Mouse (Mus musculus): ENCODE results near the gene a. TPM values are rescaled to one million over a fixed set of nuclear protein-coding genes. Genes with fewer than 3 reads are reported as not detected.

The a gene
- polyA plus RNA-seq, 1 experiment from 2014 or later = 0.22 TPM

DNA sequence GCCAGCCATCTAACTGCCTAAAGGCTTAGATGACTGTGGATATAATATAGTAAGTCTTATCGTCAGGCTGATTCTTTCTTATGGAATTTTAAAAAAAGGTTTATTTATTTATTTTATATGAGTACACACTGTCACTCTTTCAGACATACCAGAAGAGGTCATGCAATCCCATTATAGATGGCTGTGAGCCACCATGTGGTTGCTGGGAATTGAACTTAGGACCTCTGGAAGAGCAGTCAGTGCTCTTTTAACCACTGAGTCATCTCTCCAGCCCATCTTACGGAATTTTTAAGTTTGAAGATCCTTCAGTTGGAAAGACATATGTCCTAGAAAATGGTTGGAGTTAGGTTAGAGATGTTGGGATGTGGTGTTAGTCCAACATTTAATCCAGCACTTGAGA lies 22.2 kb downstream of the a start:
- H3K27me3 ChIP-seq = no peaks in the 10 kb centered on the region
- DNase-seq (no peak), ATAC-seq (ENCODE audit: low read depth) (no peak)
- H3K4me1 ChIP-seq (replicated peaks) = peaks cover 57% of the 10 kb centered on the region
- no peaks in the 10 kb centered on the region for H3K36me3 ChIP-seq
- WGBS (ENCODE audit: insufficient replicate concordance) = 84% methylated on average over 2 of the region's 2 CpGs
- no peaks in the 10 kb centered on the region for H3K9me3 ChIP-seq (replicated peaks)
- H3K4me2 ChIP-seq = no peak overlapping the region
- no peak overlapping the region for H3K9ac ChIP-seq
- H3K4me3 ChIP-seq (replicated peaks) = no peak overlapping the region
- no peak overlapping the region for H3K27ac ChIP-seq

DNA sequence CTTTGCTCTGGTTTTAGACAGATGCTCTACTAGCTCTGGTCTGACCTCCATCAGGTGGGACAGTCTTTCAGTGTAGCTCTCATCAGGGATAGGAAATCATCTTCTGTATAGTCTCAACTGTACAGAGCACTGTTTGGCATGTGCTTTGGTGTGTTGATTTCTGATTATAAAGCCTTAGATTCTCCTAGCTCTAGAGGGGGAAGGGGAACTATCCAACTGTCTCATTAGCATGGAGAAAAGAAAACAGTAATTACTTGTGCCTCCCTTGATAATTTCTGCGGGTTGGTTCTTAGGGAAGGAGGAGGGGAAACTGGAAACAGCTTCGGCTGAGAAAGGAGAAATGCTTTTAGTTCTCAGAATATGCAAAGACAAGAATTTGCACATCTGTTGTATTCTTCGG lies 25.9 kb downstream of the a start:
- no peak overlapping the region for H3K9ac ChIP-seq
- peaks cover 79% of the 10 kb centered on the region for H3K4me1 ChIP-seq (replicated peaks)
- no peak overlapping the region for H3K4me3 ChIP-seq (replicated peaks)
- H3K27me3 ChIP-seq = no peaks in the 10 kb centered on the region
- peaks cover 13% of the 10 kb centered on the region for H3K36me3 ChIP-seq
- H3K27ac ChIP-seq = no peak overlapping the region
- no peaks in the 10 kb centered on the region for H3K9me3 ChIP-seq (replicated peaks)
- H3K4me2 ChIP-seq = no peak overlapping the region
- ATAC-seq (ENCODE audit: low read depth) (no peak), DNase-seq (no peak)
- 56% methylated on average over 3 of the region's 3 CpGs for WGBS (ENCODE audit: insufficient replicate concordance)

DNA sequence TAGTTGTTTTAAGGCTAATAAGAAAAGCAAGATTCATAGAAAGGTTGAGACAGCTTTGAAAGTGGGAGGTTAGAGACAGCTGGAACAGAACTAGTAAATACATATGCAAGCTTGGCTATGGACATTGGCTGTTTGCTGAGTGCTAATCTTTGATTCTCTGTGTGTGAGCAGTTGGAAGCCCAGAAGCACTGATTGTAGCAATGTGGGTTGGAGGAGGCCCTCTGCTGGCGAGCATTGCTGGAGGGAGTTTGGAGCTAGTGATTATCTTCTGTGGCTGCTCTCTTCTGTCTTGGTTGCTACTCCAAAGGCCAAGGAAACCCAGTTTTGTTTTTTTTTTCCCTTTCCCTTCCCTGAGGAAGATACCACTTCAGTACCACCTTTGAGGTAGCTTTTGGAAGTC lies 26.6 kb downstream of the a start:
- Histone ChIP-seq H3K9ac (no peak overlapping the region), H3K9me3 (replicated peaks) (no peaks in the 10 kb centered on the region), H3K27me3 (no peaks in the 10 kb centered on the region), H3K4me2 (no peak overlapping the region), H3K4me3 (replicated peaks) (no peak overlapping the region), H3K36me3 (peaks cover 20% of the 10 kb centered on the region), H3K27ac (no peak overlapping the region), H3K4me1 (replicated peaks) (peaks cover 72% of the 10 kb centered on the region)
- DNase-seq = no peak
- WGBS (ENCODE audit: insufficient replicate concordance) = 12% methylated on average over 1 of the region's 1 CpGs
- no peak for ATAC-seq (ENCODE audit: low read depth)

- no peaks in the 10 kb centered on the region for H3K9me3 ChIP-seq (replicated peaks)
- ATAC-seq (ENCODE audit: low read depth) = 0 out of 2 replicates have a peak, but pooled peaks have one; percentile 21
- H3K27me3 ChIP-seq = no peaks in the 10 kb centered on the region
- no peak overlapping the region for H3K4me2 ChIP-seq
- H3K4me1 ChIP-seq (replicated peaks) = peaks cover 69% of the 10 kb centered on the region
- H3K4me3 ChIP-seq (replicated peaks) = no peak overlapping the region
- 38% methylated on average over 1 of the region's 1 CpGs for WGBS (ENCODE audit: insufficient replicate concordance)
- H3K27ac ChIP-seq = no peak overlapping the region
- peaks cover 25% of the 10 kb centered on the region for H3K36me3 ChIP-seq
- no peak for DNase-seq
- no peak overlapping the region for H3K9ac ChIP-seq
Observed at GRCm38 (mm10) chr2:154818599-154818998, 27.4 kb downstream of the a start.

- ATAC-seq (ENCODE audit: low read depth) = no peak
- peaks cover 60% of the 10 kb centered on the region for H3K4me1 ChIP-seq (replicated peaks)
- peaks cover 32% of the 10 kb centered on the region for H3K36me3 ChIP-seq
- no peak overlapping the region for H3K27ac ChIP-seq
- no peak overlapping the region for H3K4me2 ChIP-seq
- H3K27me3 ChIP-seq = no peaks in the 10 kb centered on the region
- no peak overlapping the region for H3K9ac ChIP-seq
- H3K9me3 ChIP-seq (replicated peaks) = no peaks in the 10 kb centered on the region
- WGBS (ENCODE audit: insufficient replicate concordance) = 41% methylated on average over 1 of the region's 1 CpGs
- no peak overlapping the region for H3K4me3 ChIP-seq (replicated peaks)
- no peak for DNase-seq
Observed at GRCm38 (mm10) chr2:154820346-154820745, 29.1 kb downstream of the a start.

- Histone ChIP-seq H3K36me3 (peaks cover 43% of the 10 kb centered on the region), H3K4me3 (replicated peaks) (no peak overlapping the region), H3K27me3 (no peaks in the 10 kb centered on the region), H3K9me3 (replicated peaks) (no peaks in the 10 kb centered on the region), H3K27ac (no peak overlapping the region), H3K4me2 (no peak overlapping the region), H3K4me1 (replicated peaks) (peaks cover 36% of the 10 kb centered on the region), H3K9ac (no peak overlapping the region)
- ATAC-seq (ENCODE audit: low read depth) (no peak), DNase-seq (no peak)
- WGBS (ENCODE audit: insufficient replicate concordance) = 77% methylated on average over 1 of the region's 1 CpGs
Observed at GRCm38 (mm10) chr2:154826054-154826538, 34.9 kb downstream of the a start.

- no peaks in the 10 kb centered on the region for H3K9me3 ChIP-seq (replicated peaks)
- WGBS (ENCODE audit: insufficient replicate concordance) = 87% methylated on average over 4 of the region's 4 CpGs
- H3K36me3 ChIP-seq = peaks cover 34% of the 10 kb centered on the region
Observed at GRCm38 (mm10) chr2:154827521-154827920, 36.3 kb downstream of the a start.

DNA sequence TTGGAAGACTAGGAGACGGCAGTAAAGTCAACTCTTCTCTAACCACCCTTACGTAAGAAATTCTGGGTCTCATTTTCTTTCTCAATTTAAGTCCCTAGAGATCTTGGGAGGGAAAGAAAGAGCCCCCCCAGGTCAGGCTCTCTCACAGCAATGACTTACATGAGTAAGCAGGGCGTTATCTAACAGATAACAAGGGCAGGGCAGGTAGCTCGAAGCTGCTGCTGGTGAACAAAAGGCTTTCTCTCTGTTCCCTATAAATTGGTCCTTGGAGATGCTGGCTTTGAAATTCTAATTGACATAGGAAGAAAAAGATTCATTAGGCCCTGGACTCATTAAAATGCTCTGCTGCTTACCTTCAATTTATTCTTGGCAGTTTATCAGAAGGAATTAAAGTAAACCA lies 41.3 kb downstream of the a start:
- no peak overlapping the region for H3K27ac ChIP-seq
- peak overlapping the region; percentile 23; the same call in 1 of the 2 replicates for H3K9ac ChIP-seq
- peaks cover 32% of the 10 kb centered on the region for H3K36me3 ChIP-seq
- H3K4me1 ChIP-seq (replicated peaks) = peaks cover 49% of the 10 kb centered on the region
- no peaks in the 10 kb centered on the region for H3K27me3 ChIP-seq
- ATAC-seq (ENCODE audit: low read depth) = 0 out of 2 replicates have a peak, but pooled peaks have one; percentile 55
- no peak for DNase-seq
- H3K4me3 ChIP-seq (replicated peaks) = no peak overlapping the region
- no peaks in the 10 kb centered on the region for H3K9me3 ChIP-seq (replicated peaks)
- peak overlapping the region; percentile 21; the same call in 1 of the 2 replicates for H3K4me2 ChIP-seq
- 43% methylated on average over 4 of the region's 4 CpGs for whole genome bisulfite sequencing (ENCODE audit: insufficient replicate concordance)

More at GRCm38 (mm10) chr2:154827521-154827920, 36.3 kb downstream of the a start:
- H3K9ac ChIP-seq = no peak overlapping the region
- peaks cover 42% of the 10 kb centered on the region for H3K4me1 ChIP-seq (replicated peaks)
- no peak overlapping the region for H3K4me3 ChIP-seq (replicated peaks)
- no peaks in the 10 kb centered on the region for H3K27me3 ChIP-seq
- DNase-seq (no peak), ATAC-seq (ENCODE audit: low read depth) (no peak)
- no peak overlapping the region for H3K4me2 ChIP-seq
- no peak overlapping the region for H3K27ac ChIP-seq

DNA sequence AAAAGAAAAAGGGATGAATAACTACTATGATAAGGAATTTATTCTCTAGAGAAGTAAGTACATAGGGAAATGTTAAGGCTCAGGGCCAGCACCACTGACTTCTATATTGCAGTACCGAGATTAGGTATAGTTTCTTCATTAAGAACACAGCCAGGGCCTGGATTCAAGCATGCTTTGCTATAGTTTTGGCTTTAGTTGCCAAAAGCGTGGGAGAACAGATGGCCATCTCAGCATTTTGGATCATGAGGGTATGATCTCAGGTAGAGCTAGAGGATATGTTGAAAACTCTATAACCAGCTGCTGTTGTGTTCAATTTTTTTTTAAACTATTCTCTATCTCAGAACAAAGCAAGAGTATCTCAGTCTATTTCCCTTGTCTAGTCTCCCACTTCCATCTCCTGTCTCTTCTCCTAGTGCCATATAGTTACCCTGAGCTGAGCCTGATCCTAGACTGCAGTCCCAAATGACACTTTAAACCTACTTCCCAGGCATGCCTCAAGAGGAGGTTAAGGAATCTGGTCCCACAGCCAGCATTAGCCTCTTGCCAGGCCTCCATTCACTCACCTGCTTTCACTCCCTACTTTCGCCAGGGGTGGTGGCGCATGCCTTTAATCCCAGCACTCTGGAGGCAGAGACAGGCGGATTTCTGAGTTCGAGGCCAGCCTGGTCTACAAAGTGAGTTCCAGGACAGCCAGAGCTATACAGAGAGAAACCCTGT lies 43.1 kb downstream of the a start:
- Histone ChIP-seq H3K27me3 (no peaks in the 10 kb centered on the region), H3K27ac (no peak overlapping the region), H3K4me2 (no peak overlapping the region), H3K9me3 (replicated peaks) (no peaks in the 10 kb centered on the region), H3K4me1 (replicated peaks) (peaks cover 46% of the 10 kb centered on the region), H3K4me3 (replicated peaks) (no peak overlapping the region), H3K36me3 (peaks cover 30% of the 10 kb centered on the region), H3K9ac (no peak overlapping the region)
- ATAC-seq (ENCODE audit: low read depth) = no peak
- DNase-seq = no peak
- WGBS (ENCODE audit: insufficient replicate concordance) = 89% methylated on average over 6 of the region's 6 CpGs

DNA sequence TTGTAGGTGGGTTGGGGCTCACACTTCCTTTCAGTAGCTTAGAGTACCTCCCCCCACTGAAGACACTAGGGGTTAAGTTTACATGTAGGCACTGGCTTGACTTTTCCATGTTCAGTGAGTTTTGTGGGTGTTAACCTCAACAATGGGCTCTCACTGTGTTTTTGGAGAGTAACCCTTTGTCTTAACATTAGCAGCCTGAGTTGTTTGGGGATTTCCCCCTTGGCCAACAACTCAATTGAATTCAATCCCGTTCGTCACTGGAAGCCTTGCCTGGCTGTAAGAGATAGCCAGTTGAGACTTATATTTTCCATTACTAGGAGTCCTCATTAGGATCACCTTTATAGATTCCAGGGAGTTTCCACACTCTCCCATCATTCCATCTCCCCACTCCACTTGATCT lies 45.3 kb downstream of the a start:
- Histone ChIP-seq H3K9me3 (replicated peaks) (no peaks in the 10 kb centered on the region), H3K36me3 (peaks cover 27% of the 10 kb centered on the region), H3K27me3 (no peaks in the 10 kb centered on the region), H3K9ac (no peak overlapping the region), H3K4me2 (no peak overlapping the region), H3K27ac (no peak overlapping the region), H3K4me3 (replicated peaks) (no peak overlapping the region), H3K4me1 (replicated peaks) (peaks cover 24% of the 10 kb centered on the region)
- no peak for DNase-seq
- ATAC-seq (ENCODE audit: low read depth) = no peak
- 84% methylated on average over 2 of the region's 2 CpGs for WGBS (ENCODE audit: insufficient replicate concordance)

- Histone ChIP-seq H3K4me3 (replicated peaks) (no peak overlapping the region), H3K4me1 (replicated peaks) (peaks cover 7% of the 10 kb centered on the region), H3K9ac (no peak overlapping the region), H3K4me2 (no peak overlapping the region), H3K9me3 (replicated peaks) (no peaks in the 10 kb centered on the region), H3K36me3 (peaks cover 37% of the 10 kb centered on the region), H3K27me3 (no peaks in the 10 kb centered on the region), H3K27ac (no peak overlapping the region)
- DNase-seq (no peak), ATAC-seq (ENCODE audit: low read depth) (no peak)
Observed at GRCm38 (mm10) chr2:154848086-154848485, 56.9 kb downstream of the a start.

GRCm38 (mm10) chr2:154855383-154855782 lies 64.2 kb downstream of the a start:
- Histone ChIP-seq H3K9me3 (replicated peaks) (no peaks in the 10 kb centered on the region), H3K4me1 (replicated peaks) (peaks cover 25% of the 10 kb centered on the region), H3K36me3 (peaks cover 48% of the 10 kb centered on the region), H3K27ac (no peak overlapping the region), H3K4me2 (no peak overlapping the region), H3K9ac (no peak overlapping the region), H3K27me3 (no peaks in the 10 kb centered on the region), H3K4me3 (replicated peaks) (no peak overlapping the region)
- whole genome bisulfite sequencing (ENCODE audit: insufficient replicate concordance) = 97% methylated on average over 1 of the region's 1 CpGs
- ATAC-seq (ENCODE audit: low read depth) (no peak), DNase-seq (no peak)

Data from liver, embryonic 13.5 days (tissue).